Mouse (Mus musculus): ENCODE data around the gene Samd8.

The Samd8 gene

GRCm38 (mm10) chr14:21746846-21747245 is 3.5 kb upstream of the Samd8 start:
- no peak for DNase-seq

GRCm38 (mm10) chr14:21747436-21748141 is 2.7 kb upstream of the Samd8 start:
- DNase-seq = no peak

GRCm38 (mm10) chr14:21748142-21748870 is 2.0 kb upstream of the Samd8 start:
- peak; percentile 76 for DNase-seq

- DNase-seq = peak; percentile 63
Observed at GRCm38 (mm10) chr14:21750881-21751542, 681 bp downstream of the Samd8 start, which contains the start of gene Dusp13. Gene Dusp13, minus strand, starts transcription at chr14:21751181.

DNA sequence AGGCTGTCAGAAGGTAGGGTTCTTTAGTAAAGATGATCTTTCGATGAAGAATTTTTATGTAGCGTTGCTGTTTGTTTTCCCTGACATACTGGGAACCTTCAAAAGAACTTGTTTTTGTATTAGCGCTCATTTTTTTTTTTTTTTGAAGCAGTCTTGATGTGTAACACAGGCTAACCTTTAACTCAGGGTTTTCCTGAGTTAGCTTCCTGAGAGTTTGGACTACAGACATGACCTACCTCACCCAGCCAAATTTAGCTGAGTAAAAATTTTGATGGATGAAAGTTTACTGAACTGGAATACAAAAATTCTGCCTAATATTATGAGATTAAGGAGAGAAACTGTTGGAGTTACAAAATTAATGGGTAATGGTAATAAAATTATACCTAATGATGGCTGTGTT is 2.1 kb downstream of the Samd8 start:
- no peak for DNase-seq

- no peak for DNase-seq
Observed at GRCm38 (mm10) chr14:21753367-21753766, 3.0 kb downstream of the Samd8 start.

GRCm38 (mm10) chr14:21761560-21761959 is 11.2 kb downstream of the Samd8 start:
- no peak for DNase-seq

DNA sequence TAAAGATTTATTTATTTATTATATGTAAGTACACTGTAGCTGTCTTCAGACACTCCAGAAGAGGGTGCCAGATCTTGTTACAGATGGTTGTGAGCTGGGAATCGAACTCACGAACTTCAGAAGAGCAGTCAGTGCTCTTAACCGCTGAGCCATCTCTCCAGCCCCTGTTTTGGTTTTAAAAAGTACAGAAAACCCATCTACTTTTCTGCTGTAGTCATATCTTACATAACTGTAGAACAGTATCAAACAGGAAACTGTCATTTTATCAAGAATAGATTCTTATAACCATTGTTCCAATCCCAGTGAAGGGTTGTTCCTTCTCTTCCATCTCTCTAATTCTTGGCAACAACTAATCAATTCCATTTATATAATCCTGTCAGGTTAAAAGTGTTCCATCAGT is 13.4 kb downstream of the Samd8 start:
- DNase-seq = no peak

DNA sequence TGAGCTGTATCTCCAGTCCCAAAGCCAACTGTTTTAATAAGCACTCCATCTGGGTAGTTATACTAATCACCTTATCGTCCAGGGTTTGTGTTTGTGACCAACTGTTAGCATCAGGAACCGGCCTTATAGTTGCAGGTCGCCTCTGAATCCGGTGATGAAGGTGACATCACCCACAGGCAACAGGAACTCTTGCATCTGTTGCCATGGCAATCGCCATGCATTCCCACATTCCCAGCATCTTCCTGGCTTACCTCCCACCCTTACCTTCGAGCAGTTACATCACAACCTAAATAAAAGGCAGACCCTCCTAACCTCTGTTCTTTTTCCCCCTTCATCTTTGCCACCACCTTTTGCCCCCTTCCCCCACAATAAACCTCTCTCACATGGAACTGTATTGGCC is 14.3 kb downstream of the Samd8 start:
- DNase-seq = no peak

GRCm38 (mm10) chr14:21765754-21766397 is 15.5 kb downstream of the Samd8 start:
- no peak for DNase-seq

GRCm38 (mm10) chr14:21766398-21766958 is 16.1 kb downstream of the Samd8 start:
- no peak for DNase-seq

GRCm38 (mm10) chr14:21772506-21773281 is 22.4 kb downstream of the Samd8 start:
- no peak for DNase-seq

- DNase-seq = no peak
Observed at GRCm38 (mm10) chr14:21773946-21774345, 23.6 kb downstream of the Samd8 start.

GRCm38 (mm10) chr14:21776201-21776600 is 25.9 kb downstream of the Samd8 start:
- DNase-seq = no peak

GRCm38 (mm10) chr14:21786500-21786899 is 36.2 kb downstream of the Samd8 start:
- no peak for DNase-seq

DNA sequence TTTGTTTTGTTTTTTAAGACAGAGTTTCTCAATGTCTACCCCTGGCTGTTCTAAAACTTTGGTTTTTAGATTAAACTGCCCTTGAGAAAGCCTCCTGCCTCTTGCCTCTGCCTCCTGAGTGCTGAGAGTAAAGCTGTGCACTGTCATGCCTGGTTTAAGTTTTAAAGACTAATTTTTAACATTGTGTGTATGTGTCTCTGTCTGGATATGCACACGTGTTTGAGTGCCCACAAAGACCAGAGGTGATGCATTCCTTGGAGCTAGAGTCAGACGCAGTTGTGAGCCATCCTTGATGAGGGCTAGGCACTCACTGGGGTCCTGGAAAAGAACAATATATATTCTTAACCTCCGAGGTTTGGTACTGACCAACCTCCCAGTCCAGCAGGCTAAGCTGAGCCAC is 37.0 kb downstream of the Samd8 start:
- DNase-seq = no peak

DNA sequence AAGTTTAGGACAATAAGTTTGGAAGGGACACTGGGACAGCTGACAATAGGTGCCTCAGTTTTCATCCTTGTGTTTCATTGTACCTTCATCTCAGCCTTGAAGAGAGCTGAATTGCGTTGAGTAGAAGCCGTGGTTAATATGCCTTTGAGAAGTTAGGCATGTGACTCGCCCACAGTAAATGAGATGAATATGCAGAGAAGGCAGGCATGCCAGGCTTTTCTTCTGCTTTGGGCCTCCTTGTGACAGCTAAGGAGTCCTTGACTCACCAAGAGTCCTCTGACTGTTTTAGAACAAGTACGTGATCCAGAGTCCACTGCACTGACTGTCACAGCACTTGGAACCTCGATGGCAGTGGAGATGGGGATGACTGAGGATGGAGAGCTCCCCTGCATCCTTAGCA is 37.8 kb downstream of the Samd8 start:
- no peak for DNase-seq

- DNase-seq = no peak
Observed at GRCm38 (mm10) chr14:21790585-21791251, 40.4 kb downstream of the Samd8 start.

- DNase-seq = no peak
Observed at GRCm38 (mm10) chr14:21791722-21792121, 41.4 kb downstream of the Samd8 start.

GRCm38 (mm10) chr14:21792250-21792649 is 41.9 kb downstream of the Samd8 start:
- no peak for DNase-seq

DNA sequence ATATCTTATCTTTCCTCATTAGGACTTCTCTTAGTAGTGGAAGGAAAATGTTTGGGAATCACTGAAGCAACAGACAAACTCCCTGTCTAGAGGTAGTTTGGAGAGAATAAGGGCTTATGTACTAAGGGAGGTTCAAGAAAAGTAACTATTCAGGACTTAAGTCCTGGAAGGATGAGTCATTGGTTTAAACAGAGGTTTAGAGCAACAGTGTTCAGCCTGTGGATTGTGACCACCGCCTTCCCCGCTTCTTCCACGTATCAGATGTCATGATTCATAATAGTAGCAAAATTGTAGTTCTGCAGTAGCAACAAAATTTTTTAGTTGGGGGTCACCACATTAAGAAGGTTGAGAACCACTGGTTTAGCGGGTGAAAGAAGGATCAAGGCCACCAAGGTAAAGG is 50.3 kb downstream of the Samd8 start:
- DNase-seq = no peak

- DNase-seq = no peak
Observed at GRCm38 (mm10) chr14:21801624-21802023, 51.3 kb downstream of the Samd8 start.
